Mouse (Mus musculus): ENCODE results near the gene Platr25.

DNA sequence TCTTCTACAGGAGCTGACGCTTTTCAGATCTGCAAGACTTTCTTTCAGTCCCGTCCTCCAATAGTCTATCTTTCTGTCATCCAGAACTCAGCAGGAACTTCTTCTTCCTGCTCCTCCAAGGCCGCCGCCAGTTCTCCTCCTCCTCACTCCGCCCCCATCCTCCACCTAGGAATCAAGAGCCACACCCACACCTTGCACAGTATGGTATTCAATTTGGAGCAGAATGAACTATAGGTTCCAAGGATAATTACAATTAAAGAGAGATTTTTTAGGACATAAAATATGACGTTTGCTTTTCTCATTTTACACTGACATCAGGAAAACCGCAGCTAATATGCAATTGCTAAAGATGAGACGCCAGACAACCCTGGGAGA is 107.2 kb downstream of the Platr25 start:
- TF ChIP-seq EP300 (IDR thresholded peaks at IDR 0.05; ENCODE audit: low read depth) (no peak), CTCF (IDR thresholded peaks at IDR 0.05; ENCODE audit: low read depth) (no peak)

All from heart, postnatal 0 days (tissue).